Mouse (Mus musculus) cortical plate, adult 2 months (tissue): ENCODE measurements around the gene Msi2.

Source experiments
- CTCF ChIP-seq: fragments of 200-500 bp; IDR thresholded peaks from 2 replicates; pipeline ENCODE4 v1.5.1; 2011; ENCODE audit warnings: mild to moderate bottlenecking, control low read depth, low read length; ENCODE audit not compliant: insufficient read depth; ENCODE audit errors: extremely low read depth
- POLR2A ChIP-seq: fragments of 200-500 bp; IDR thresholded peaks from 2 replicates; pipeline ENCODE4 v1.6.1; 2011; ENCODE audit warnings: mild to moderate bottlenecking, low read length, control low read depth; ENCODE audit not compliant: insufficient read depth; ENCODE audit errors: extremely low read depth

DNA sequence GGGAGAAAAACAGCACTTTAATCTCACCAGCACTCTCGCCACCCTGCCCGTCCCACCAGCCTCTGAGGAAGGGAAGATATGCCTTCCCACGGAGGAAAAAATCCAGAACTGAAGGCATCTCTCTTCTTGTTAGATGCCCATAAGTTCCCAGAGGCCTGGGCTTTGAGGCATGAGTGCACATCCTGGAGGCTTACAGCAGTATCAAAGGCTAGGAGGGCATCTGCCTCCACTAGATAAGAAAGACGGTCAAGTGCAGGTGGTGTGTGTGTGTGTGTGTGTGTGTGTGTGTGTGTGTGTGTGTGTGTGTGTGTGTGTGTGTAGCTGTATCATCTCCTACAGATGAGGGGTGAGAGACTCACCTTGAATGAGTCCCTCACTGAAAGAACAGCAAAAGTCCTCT lies 188.3 kb downstream of the Msi2 start:
- TF ChIP-seq CTCF (no peak), POLR2A (no peak)
